Mouse (Mus musculus) adrenal gland, postnatal 36 days (tissue): ENCODE measurements at regions not wholly inside any gene's neighbourhood (a gene's known extent, or its start where the extent isn't known, plus 50 kb on each side); places are given as distances from the start of the nearest gene placed in this dataset.
A peak's percentile ranks its signal among the peaks of the same experiment; 100 is the strongest.

Experiments used
- DNase-seq, 2 experiments: peaks; one replicate each; pipeline ENCODE4 v3.0.0; 2021; ENCODE audit warnings: mixed read lengths in 1 of 2

DNA sequence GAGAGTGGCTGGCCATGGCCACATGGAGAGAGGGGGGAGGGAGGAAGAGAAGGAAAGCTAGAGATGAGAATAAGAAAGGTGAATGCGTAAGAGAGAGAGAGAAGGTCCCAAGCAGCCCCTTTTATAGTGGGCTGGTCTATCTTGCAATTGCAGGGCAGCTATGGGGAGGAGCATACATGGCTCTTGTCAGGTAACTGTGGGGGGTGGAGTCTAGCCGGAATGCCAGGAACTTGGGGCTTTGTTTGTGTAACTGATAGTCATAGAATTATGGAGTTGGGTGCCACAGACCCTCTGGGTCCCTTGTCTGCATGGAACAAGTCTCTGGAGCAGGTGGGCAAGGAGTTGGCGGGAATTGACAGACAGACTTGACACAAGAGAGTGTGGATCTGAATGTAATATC lies 2151.8 kb downstream of the 4930444P10Rik start:
- DNase-seq, result no peak

DNA sequence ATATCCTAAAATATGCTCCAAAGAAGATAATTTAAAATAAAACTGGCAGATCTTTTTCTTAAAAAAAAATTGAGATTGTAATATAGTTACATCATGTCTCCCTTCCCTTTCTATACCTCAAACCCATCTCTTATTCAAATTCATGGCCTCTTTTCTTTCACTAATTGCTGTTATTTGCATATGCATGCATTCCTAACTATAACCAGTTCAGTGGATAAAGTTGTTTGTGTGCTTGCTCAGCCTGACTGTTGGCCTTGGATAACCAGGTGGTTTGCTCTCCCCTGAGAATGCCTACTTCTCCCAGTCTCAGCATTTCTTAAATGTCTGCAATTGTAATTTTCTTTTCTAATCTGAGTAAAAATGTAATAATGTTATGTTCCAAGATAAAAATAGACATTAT lies 2154.8 kb downstream of the 4930444P10Rik start:
- DNase-seq, result no peak

DNA sequence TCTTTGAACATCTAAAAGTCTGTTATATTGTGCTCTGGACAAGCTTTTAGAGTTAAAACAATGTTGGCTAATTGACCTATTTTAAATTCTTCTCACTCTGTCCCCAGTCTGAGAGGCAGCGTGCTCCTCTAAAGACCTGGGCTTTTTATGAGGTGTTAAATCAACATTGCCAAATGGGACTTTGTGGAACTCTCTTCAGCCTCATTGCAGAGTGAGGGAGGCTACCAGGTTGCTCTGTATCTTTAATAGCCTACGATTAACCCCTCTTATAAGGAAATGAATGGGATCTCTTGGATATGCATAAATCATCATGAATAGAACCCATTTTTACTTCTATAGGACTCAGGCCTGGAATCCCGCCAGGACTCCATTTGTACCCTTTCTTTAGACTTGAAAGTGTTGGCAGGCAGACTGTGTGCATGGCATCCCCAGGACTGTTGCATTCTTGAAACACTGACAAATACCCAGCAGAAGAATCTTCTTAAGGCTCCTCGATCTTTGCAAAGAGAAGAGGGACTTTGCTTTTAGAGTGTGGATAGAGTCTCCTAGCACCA lies 2157.1 kb downstream of the 4930444P10Rik start:
- no peak for DNase-seq

DNA sequence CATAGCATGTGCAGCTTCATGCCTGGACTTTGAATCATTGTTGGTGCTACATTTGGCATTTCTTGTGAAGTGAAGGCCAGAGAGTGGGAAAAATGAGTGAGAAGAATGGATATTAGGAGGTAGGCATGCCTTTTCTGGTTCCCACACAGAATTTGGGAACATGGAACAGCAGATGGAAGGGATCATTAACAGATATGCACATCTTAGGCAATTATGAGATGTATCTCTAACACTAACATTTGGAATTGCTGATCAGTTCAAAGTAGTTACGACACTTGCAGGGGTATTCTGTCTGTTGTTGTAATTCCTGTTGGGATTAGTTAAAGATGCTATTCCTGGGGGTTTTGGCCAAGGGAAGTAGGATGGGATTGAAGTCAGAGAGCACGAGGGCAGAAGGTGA lies 2164.4 kb downstream of the 4930444P10Rik start:
- DNase-seq, result no peak

DNA sequence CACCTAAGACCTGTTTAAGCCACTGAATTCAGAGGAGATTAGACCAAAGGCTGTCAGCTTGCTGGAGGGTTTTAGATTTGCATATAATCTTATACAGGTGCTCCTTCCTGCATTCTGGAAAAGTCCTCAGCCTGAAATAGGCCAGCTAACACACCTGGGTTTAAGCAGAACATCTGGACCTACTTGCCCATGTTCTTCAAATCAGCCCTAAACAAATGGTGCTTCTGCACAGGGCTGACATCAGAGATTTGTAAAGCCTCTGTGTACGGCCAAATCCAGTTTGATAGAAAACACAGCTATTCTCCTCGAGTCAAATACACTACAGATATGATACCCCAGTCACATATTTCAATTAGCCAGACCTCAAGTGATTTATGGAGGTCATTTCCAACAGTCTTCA lies 2165.2 kb downstream of the 4930444P10Rik start:
- no peak for DNase-seq

DNA sequence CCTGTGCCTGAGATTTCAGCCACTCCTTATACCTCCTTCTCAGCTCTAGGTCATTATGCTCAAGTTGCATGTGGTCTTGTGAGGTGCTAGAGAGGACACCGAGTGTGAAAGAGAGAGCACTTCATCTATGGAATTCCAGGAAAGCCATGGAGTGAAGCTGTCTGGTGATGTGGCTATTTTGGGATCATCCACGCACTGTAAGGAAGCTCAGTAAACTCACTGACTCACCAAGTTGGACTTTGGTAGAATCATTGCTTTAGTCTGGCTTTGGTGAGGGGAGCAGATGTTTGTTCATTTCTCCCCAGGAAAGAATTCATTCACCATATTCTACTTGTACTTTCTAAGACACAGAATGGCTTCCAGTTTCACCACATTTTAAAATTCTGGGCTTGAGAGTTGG lies 2167.1 kb downstream of the 4930444P10Rik start:
- DNase-seq, result no peak

DNA sequence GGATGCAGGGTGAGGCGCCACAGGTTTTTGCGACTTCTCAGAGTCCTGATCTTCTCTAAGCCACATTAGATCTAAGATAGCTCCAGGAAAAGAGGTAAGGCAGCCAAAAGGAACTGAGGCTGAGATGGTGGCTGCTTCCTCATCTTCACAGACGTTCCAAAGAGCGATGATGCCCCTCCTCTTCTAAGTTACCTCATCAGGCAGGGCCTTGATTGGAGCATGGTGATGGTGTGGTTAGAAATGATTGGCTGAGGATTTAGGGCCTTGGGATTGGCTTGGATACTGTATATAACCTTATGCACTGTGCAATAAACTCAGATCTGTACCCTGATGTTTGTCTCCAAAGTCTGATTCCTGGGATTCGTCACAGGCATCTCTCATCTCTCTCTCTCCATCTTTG lies 2177.9 kb downstream of the 4930444P10Rik start:
- DNase-seq, result no peak

DNA sequence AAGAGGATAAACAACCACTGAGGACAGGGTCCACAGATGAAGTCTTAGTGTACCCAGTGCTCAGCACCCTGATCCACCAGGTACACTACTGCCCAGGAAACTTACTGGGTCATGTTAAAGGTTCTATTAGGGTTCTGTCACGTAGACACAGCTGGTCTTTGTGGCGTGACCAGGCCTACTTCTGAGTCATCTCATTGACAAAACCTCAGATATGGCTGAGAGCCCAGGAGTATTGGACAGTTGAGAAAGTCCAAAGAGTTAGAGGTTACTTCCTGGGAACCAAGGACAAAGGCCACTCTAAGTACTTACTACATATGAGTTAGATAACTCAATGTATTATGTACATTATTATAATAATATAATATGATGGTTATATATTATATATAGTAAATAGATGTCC lies 2214.0 kb downstream of the 4930444P10Rik start:
- peak; percentile 4 to 28 for DNase-seq

DNA sequence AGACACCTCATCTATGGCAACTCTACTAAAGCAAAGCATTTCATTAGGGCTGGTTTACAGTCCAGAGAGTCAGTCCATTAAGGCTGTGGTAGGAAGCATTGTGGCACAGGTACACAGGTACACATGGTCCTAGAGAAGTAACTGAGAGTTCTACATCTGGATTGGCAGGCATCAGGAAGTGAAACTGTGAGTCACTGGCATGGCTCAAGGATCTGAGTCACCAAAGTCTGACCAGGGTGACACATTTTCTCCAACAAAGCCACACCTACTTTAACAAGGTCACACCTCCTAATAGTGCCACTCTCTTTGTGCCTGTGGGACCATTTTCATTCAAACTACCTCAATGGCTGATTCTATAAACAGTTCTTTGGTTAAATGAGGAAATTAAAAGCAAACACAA lies 2219.2 kb downstream of the 4930444P10Rik start:
- peak in 1 of 2 experiments; percentile 8 for DNase-seq

DNA sequence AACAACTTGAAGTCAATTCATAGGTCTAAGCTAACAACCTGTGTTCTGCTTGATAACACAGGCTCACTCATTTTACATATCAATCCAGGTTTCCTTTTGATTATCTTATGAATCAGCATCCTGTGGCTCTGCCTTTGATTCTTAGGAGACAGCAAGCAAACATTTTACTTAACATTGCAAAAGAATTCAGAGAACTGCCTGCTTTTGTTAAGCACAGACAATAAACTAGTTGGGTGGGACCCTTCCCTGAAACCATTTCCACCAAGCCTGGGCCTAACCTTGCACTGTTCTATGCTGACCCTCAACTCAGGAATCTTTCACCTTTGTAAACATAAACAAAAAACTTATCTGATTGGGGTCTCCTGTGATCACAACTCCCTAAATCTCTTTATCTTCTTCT lies 2220.6 kb downstream of the 4930444P10Rik start:
- DNase-seq, result no peak

DNA sequence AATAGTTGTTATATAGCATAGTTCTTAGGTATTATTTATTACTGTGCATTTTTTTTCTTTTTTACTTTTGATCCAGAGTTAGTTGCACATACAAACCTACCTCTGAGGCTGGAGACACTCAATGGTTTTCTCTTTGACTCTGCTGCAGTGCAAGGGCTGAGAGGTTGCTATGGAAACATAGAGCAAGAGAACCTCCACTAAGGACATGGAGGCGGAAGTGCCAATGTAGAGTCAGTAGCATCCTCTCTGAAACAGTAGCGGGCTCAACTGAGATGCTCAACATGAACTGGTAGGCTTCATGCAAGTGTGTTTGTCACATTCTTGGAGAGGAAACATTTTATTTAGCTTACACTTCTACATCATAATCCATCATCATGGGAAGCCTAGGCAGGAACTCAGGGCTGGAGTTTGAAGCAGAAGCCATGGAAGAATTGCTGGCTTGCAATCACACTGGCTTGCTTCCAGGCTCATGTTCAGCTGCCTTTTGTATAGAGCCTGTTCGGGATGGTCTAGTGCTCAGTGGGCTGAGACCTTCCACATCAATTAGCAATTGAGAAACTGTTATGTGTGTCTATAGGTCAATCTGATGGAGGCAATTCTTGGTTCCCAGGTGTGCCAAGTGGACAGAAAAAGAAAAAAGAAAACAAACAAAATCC lies 2222.4 kb downstream of the 4930444P10Rik start:
- no peak for DNase-seq

DNA sequence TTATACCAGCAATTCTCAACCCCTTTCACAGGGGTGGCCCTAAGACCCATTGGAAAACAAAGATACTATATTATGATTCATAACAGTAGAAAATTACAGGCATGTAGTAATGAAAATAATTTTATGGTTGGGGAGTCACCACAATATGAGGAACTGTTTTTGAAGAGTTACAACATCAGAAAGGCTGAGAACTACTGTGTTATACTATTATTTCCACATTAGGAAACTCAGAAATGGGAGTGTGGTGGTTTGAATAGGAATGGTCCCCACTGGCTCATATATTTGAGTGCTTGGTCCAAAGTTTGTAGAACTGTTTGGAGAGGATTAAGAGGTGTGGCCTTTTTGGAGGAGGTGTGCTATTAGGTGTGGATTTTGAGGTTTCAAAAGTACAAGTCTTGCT lies 2227.4 kb downstream of the 4930444P10Rik start:
- DNase-seq, result no peak

DNA sequence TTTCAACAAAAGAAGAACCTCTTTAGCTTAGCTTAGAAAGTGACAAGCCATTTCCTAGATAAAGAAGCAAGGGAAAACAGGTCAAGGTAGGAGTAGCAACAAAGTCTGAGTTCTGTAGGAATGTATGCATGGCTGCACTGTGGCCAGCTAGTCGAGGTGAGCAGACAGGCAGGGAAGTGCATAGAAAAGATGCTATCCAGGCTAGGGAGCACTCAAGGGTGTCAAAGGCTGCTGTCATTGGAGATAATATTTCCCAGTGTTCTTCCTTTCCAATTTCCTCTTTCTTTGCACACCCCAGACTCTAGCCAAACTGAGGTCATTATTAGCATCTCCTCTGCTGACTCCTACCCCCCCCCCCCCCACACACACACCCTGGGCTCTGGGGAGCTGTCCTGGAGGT lies 2229.4 kb downstream of the 4930444P10Rik start:
- no peak for DNase-seq

DNA sequence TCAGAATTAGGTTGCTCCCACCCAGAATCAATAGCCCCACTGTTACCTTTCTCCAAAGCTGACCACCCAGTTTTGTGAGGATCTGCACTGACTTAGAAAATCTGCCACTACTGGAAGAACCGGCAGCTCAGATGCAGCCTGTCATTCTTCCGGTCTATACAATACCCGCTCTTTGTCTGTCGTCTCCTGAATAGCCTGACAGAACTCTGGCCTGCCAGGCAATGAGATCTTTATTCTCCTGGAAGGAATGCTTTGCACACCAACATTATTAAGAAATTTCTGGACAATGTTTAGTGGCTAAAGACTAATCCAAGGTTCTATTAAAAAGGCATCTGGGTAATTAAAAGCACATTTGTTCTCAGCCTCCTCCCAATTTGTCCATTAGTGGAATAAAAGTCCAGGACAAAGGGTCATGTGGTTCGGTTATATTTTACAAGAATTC lies 2232.0 kb downstream of the 4930444P10Rik start:
- DNase-seq, result no peak

DNA sequence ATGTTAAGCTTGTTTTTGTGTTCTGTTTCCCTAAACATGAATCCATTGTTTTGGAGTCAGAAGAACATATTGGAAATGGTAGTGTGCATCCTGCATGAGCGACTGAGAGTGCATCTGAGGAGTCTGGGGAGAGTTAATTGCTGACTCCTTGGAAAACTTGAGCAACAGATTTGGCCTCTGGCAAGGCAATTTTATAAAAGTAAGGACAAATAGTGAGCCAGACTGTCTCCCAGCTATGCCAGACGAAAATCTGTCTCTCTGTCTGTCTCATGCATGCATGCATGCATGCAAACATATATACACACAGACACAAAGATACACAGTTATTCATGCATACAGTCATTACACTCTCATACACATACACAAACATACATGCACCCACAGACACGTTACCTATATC lies 2232.7 kb downstream of the 4930444P10Rik start:
- no peak for DNase-seq

DNA sequence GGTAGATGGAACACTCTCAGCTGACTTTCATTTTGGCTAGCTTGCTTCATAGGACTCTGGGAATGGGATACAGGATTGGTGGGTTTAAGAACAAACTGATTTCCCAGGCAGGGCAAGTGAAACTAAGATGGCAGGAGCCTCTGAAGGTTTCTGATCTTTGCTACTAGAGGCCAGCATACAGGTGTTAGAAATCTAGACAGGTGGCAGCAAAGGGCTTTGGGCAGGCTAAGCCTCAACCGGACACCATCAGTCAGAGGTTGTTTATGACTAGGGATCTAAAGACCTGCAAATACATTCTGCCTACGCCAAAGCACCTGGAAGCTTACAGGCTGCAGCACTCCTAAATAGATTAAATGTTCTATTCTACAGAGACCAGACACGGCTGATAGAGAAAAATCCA lies 2233.4 kb downstream of the 4930444P10Rik start:
- no peak for DNase-seq

DNA sequence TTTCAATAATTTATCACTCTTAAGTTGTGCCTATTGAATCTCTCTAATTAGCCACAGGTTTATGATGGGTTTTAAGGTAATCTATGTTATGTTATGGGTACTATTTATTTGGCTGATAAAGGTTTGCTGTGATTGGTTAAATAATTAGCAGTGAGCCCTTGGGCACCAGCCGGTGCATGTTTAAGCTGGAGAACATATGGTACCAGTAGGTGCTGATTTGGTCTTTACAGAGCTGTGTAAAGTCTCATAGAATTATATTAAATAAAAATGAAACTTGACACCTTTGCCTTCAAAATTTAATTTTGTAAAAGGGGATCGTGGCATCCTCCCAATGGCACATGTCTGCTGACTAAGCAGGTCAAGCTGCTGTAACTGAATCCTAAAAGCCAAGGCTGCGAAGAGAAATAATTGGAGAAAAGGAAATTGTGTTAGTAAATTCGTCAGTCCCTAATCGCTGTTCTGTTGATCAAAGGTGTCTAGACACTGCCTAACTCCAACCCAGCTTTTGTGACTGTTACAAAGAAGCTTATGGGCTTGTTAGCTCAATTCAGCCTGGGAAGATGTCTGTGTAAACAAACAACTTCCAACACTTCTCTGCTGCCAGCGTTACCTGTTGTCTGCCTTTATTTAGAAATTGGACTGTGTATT lies 2234.6 kb downstream of the 4930444P10Rik start:
- no peak for DNase-seq

DNA sequence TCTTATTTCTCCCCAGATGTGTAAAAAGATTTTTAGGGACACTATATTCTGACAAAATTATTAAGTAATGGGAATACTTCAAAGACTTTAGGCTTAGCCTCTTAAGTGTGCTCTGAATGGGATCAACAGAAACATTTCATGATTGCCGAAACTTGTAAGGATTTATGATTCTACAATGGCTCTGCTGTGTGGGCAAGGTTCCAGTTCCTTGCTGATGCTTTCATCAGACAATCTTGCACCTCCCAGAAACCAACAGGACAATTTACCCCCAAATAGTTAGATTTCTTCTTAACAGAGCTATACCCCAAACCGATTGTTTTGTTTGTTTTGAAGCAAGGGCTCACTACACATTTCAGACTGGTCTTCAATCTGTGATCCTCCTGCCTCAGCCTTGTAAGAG lies 2236.1 kb downstream of the 4930444P10Rik start:
- DNase-seq, result no peak

DNA sequence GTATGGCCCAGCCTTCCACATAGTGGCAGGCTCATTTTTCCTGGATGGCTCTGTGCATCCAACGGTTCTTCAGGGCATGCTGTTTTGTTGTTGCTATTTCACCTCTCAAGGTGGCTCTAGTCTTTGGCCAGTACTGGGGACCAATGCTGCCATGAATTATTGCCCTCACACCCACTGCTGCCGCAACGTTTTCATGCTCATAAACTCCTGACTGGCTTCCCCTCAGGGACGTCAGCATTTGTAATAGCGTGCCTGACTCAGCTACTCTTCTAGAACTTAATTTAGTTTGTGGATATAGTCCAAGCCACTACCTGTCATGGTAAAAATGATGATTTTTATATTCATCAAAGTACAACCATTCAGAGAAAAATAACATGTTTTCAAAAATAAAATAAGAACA lies 2242.0 kb downstream of the 4930444P10Rik start:
- DNase-seq, result no peak

DNA sequence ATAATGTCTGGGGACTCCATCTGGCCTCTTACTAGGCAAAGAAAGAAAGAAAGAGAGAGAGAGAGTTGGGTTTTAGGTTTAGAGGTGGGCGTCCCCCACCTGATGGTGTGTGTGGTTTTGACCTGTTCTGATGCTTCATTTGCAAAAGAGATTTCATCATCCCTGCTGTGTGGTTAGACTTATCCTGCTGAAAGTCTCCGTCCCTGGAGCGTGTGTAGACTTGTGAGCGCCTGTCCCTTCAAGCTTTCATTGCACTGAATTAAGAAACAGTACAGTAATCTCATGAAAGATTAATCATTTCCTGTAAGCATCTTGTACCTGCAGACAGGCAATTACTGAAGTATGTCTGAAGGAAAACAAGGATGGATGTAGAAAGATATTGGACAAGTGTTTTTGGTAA lies 2244.1 kb downstream of the 4930444P10Rik start:
- DNase-seq, result no peak

DNA sequence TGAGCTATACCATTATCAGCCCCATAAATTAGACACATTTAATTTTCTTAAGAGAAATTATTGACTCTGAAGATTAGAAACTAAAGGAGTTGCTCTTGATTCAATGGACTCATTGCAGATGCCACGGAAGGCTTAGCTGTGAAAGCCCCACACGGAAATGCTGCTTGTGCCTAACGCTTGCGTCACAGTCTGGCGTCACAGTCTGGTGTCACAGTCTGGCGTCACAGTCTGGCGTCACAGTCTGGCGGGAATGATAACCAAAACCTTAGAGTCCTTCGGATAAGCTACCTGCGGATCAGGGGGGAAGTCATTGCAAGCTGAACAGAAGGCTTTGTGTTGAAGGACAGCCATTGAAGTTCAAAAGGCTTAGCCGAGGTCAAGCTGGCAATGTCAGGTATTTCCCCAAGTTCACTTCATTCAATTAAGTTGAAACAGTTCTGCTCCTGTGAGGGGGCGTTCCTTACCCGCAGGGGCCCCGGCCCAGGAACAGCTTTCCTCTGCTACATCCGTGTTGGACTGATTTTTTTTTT lies 2246.7 kb downstream of the 4930444P10Rik start:
- DNase-seq, result no peak

DNA sequence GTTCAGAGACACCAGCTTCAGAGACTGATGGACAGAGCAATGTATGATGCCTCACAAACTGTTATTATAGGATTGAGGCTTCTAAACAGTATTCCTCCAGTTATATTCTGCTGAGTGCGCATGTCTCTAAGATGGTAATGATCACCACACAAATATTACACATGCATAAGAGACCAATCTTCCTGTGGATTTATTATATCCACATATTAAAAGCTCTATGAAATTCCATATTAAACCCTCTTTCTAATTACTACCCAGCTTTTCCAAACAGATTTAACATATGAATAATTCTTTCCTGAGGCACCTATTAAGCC lies 2252.9 kb downstream of the 4930444P10Rik start:
- DNase-seq, result no peak

DNA sequence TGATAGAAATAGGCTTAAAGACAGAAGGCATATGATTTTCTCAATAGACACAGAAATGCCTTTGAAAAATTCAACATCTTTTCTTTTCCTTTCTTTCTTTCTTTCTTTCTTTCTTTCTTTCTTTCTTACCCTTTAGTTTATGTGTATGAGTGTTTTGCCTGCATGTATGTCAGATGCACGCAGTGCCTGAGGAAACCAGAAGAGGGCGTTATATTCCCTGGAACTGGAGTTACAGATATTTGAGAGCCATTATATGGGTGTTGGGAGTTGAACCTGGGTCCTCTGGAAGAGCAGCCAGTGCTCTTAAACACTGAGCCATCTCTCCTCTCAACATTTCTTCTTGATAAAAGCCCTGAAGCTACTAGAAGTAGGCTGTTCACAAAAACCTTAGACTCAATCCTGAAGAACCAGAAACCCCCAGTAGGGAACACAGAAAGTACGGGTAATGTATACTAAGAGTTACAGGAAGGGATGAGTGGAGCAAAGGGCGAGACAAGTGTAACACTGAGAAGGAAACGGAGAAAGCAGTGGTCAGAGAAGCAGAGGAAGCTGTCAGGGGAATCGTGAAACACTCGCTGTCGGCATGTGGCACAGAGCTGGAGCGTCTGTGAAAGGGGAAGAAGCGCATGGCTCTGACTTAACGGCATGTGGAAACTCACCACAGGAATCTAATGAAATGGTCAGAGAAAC lies 2253.4 kb downstream of the 4930444P10Rik start:
- no peak for DNase-seq
